Mouse (Mus musculus): ENCODE measurements around the gene Stx8. TPM values are rescaled to one million over a fixed set of nuclear protein-coding genes. Genes with fewer than 3 reads are reported as not detected.
A peak's percentile ranks its signal among the peaks of the same experiment; 100 is the strongest.

Stx8 gene
- polyA plus RNA-seq, 1 experiment: 15.9 TPM

DNA sequence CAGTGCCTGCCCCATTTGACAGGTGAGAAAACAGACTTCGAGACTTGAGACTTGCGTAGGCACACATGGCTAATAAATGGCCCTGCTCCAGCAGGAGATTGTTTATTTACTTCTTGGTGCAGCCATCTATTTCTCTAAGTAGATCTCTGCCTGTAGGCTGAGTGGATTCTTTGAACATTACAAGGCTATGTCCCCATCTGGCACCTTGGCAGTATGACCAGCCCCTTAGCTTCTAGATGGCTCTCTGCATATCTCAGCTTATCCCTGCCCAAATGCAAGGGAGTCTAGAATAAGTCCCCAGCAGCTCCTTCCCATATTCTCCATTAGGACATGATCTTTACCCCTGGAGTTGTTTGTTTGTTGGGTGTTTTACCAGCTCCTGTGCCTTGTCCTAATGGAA, 72.1 kb downstream of the Stx8 start:
- TF ChIP-seq CTCF (IDR thresholded peaks at IDR 0.05; ENCODE audit: control insufficient read depth, insufficient read depth, insufficient read length): no peak
- TF ChIP-seq CEBPB (IDR thresholded peaks at IDR 0.05; ENCODE audit: low read depth): no peak
- no peak for TF ChIP-seq MAX (IDR thresholded peaks at IDR 0.05)
- no peak for TF ChIP-seq USF1 (IDR thresholded peaks at IDR 0.05; ENCODE audit: low read depth)
- TF ChIP-seq MYOG (IDR thresholded peaks at IDR 0.05; ENCODE audit: control insufficient read depth, extremely low read depth, insufficient read length): no peak
- no peak for TF ChIP-seq FOSL1 (IDR thresholded peaks at IDR 0.05; ENCODE audit: insufficient read depth, low read length, poor library complexity, severe bottlenecking)
- no peak for TF ChIP-seq MYOD1 (IDR thresholded peaks at IDR 0.05; ENCODE audit: control insufficient read depth, insufficient read length, low read depth)
- Histone ChIP-seq H3K36me3 (ENCODE audit: control insufficient read depth, insufficient read depth) (peaks cover 6% of the 10 kb centered on the region), H3K79me2 (ENCODE audit: control insufficient read depth, insufficient read depth) (no peaks in the 10 kb centered on the region), H3K79me3 (ENCODE audit: low read depth) (no peaks in the 10 kb centered on the region), H3ac (ENCODE audit: control insufficient read depth, insufficient read length, low read depth) (no peak overlapping the region), H3K27me3 (ENCODE audit: control insufficient read depth, insufficient read depth, insufficient read length) (no peaks in the 10 kb centered on the region), H3K4me3 (ENCODE audit: insufficient read depth, poor library complexity, severe bottlenecking) (no peak overlapping the region)

GRCm38 (mm10) chr11:68044181-68044580, 78.2 kb downstream of the Stx8 start:
- Histone ChIP-seq H3K79me3 (ENCODE audit: low read depth) (no peaks in the 10 kb centered on the region), H3K79me2 (ENCODE audit: control insufficient read depth, insufficient read depth) (no peaks in the 10 kb centered on the region), H3K4me3 (ENCODE audit: insufficient read depth, poor library complexity, severe bottlenecking) (no peak overlapping the region), H3K36me3 (ENCODE audit: control insufficient read depth, insufficient read depth) (no peaks in the 10 kb centered on the region), H3ac (ENCODE audit: control insufficient read depth, insufficient read length, low read depth) (no peak overlapping the region), H3K27me3 (ENCODE audit: control insufficient read depth, insufficient read depth, insufficient read length) (no peaks in the 10 kb centered on the region)
- peak; percentile 42 for TF ChIP-seq MYOD1 (IDR thresholded peaks at IDR 0.05; ENCODE audit: control insufficient read depth, insufficient read length, low read depth)
- TF ChIP-seq USF1 (IDR thresholded peaks at IDR 0.05; ENCODE audit: low read depth): no peak

- Histone ChIP-seq H3K36me3 (ENCODE audit: control insufficient read depth, insufficient read depth) (no peaks in the 10 kb centered on the region), H3K27me3 (ENCODE audit: control insufficient read depth, insufficient read depth, insufficient read length) (no peaks in the 10 kb centered on the region), H3K79me3 (ENCODE audit: low read depth) (no peaks in the 10 kb centered on the region), H3ac (ENCODE audit: control insufficient read depth, insufficient read length, low read depth) (no peak overlapping the region), H3K79me2 (ENCODE audit: control insufficient read depth, insufficient read depth) (no peaks in the 10 kb centered on the region), H3K4me3 (ENCODE audit: insufficient read depth, poor library complexity, severe bottlenecking) (no peak overlapping the region)
- TF ChIP-seq CTCF (IDR thresholded peaks at IDR 0.05; ENCODE audit: control insufficient read depth, insufficient read depth, insufficient read length) (no peak), MYOG (IDR thresholded peaks at IDR 0.05; ENCODE audit: control insufficient read depth, extremely low read depth, insufficient read length) (no peak), FOSL1 (IDR thresholded peaks at IDR 0.05; ENCODE audit: insufficient read depth, low read length, poor library complexity, severe bottlenecking) (no peak), CEBPB (IDR thresholded peaks at IDR 0.05; ENCODE audit: low read depth) (no peak), USF1 (IDR thresholded peaks at IDR 0.05; ENCODE audit: low read depth) (no peak), MAX (IDR thresholded peaks at IDR 0.05) (no peak), MYOD1 (IDR thresholded peaks at IDR 0.05; ENCODE audit: control insufficient read depth, insufficient read length, low read depth) (no peak)
Observed at GRCm38 (mm10) chr11:68046916-68047315, 80.9 kb downstream of the Stx8 start.

- no peaks in the 10 kb centered on the region for H3K79me3 ChIP-seq (ENCODE audit: low read depth)
- H3K36me3 ChIP-seq (ENCODE audit: control insufficient read depth, insufficient read depth): no peaks in the 10 kb centered on the region
- TF ChIP-seq USF1 (IDR thresholded peaks at IDR 0.05; ENCODE audit: low read depth) (no peak), CEBPB (IDR thresholded peaks at IDR 0.05; ENCODE audit: low read depth) (no peak), MAX (IDR thresholded peaks at IDR 0.05) (no peak), MYOD1 (IDR thresholded peaks at IDR 0.05; ENCODE audit: control insufficient read depth, insufficient read length, low read depth) (no peak)
Observed at GRCm38 (mm10) chr11:68049261-68050165, 83.5 kb downstream of the Stx8 start.

DNA sequence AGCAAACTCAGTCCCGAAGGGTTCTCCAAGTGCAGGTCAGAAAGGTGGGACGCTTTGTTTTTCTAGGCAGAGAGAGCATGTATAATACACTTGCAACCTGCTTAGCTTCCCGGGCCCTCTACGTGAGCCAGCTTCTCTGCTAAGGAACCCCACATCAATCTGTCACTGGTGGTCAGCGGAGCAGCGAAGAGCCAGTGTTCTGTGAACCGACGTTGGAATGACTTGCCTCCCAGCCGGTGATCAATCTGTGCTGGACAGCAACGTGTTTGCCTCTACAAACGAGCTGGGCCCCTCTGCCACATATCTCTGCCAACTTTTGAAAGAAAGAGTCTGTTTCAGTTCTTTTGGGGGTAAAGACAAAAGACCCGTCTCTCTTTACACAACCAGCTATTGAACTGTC, 84.7 kb downstream of the Stx8 start:
- no peak for TF ChIP-seq USF1 (IDR thresholded peaks at IDR 0.05; ENCODE audit: low read depth)
- no peak for TF ChIP-seq MAX (IDR thresholded peaks at IDR 0.05)
- TF ChIP-seq MYOD1 (IDR thresholded peaks at IDR 0.05; ENCODE audit: control insufficient read depth, insufficient read length, low read depth): no peak
- no peak for TF ChIP-seq FOSL1 (IDR thresholded peaks at IDR 0.05; ENCODE audit: insufficient read depth, low read length, poor library complexity, severe bottlenecking)
- Histone ChIP-seq H3ac (ENCODE audit: control insufficient read depth, insufficient read length, low read depth) (no peak overlapping the region), H3K27me3 (ENCODE audit: control insufficient read depth, insufficient read depth, insufficient read length) (no peaks in the 10 kb centered on the region), H3K4me3 (ENCODE audit: insufficient read depth, poor library complexity, severe bottlenecking) (no peak overlapping the region), H3K79me3 (ENCODE audit: low read depth) (no peaks in the 10 kb centered on the region), H3K36me3 (ENCODE audit: control insufficient read depth, insufficient read depth) (no peaks in the 10 kb centered on the region), H3K79me2 (ENCODE audit: control insufficient read depth, insufficient read depth) (no peaks in the 10 kb centered on the region)

More at GRCm38 (mm10) chr11:68049261-68050165, 83.5 kb downstream of the Stx8 start:
- Histone ChIP-seq H3K79me2 (ENCODE audit: control insufficient read depth, insufficient read depth) (no peaks in the 10 kb centered on the region), H3K27me3 (ENCODE audit: control insufficient read depth, insufficient read depth, insufficient read length) (no peaks in the 10 kb centered on the region), H3K4me3 (ENCODE audit: insufficient read depth, poor library complexity, severe bottlenecking) (no peak overlapping the region), H3ac (ENCODE audit: control insufficient read depth, insufficient read length, low read depth) (no peak overlapping the region)

DNA sequence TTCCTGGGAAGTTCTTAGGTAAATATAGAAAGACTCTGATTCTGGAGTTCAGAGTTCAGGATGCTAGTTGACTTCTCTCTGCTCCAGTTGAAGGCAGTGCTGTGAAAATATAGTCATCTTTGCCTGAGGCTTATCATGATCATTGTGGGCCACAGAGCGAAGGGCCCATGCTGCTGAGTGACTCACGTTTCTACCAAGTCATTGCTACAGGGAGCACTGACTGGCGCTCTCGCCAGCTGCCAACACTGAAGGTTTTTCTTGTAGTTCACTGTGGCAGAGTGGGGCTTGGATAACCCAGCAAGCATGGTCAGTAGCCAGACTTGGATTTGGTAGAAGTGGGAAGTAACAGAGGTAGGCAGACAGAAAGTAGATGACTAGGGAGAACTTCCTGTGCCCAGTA, 85.3 kb downstream of the Stx8 start:
- no peak for TF ChIP-seq CTCF (IDR thresholded peaks at IDR 0.05; ENCODE audit: control insufficient read depth, insufficient read depth, insufficient read length)
- TF ChIP-seq USF1 (IDR thresholded peaks at IDR 0.05; ENCODE audit: low read depth): no peak
- TF ChIP-seq MYOD1 (IDR thresholded peaks at IDR 0.05; ENCODE audit: control insufficient read depth, insufficient read length, low read depth): no peak
- TF ChIP-seq CEBPB (IDR thresholded peaks at IDR 0.05; ENCODE audit: low read depth): no peak
- TF ChIP-seq MAX (IDR thresholded peaks at IDR 0.05): no peak
- no peak for TF ChIP-seq MYOG (IDR thresholded peaks at IDR 0.05; ENCODE audit: control insufficient read depth, extremely low read depth, insufficient read length)
- no peak for TF ChIP-seq FOSL1 (IDR thresholded peaks at IDR 0.05; ENCODE audit: insufficient read depth, low read length, poor library complexity, severe bottlenecking)

More for the DNA sequence above, 85.3 kb downstream of the Stx8 start:
- Histone ChIP-seq H3ac (ENCODE audit: control insufficient read depth, insufficient read length, low read depth) (no peak overlapping the region), H3K4me3 (ENCODE audit: insufficient read depth, poor library complexity, severe bottlenecking) (no peak overlapping the region), H3K79me2 (ENCODE audit: control insufficient read depth, insufficient read depth) (no peaks in the 10 kb centered on the region), H3K36me3 (ENCODE audit: control insufficient read depth, insufficient read depth) (no peaks in the 10 kb centered on the region), H3K79me3 (ENCODE audit: low read depth) (no peaks in the 10 kb centered on the region), H3K27me3 (ENCODE audit: control insufficient read depth, insufficient read depth, insufficient read length) (no peaks in the 10 kb centered on the region)
